Mouse (Mus musculus) intestine, embryonic 16.5 days (tissue): ENCODE measurements around the gene Aldh1a1. TPM values are rescaled to one million over a fixed set of nuclear protein-coding genes. Genes with fewer than 3 reads are reported as not detected.

ENCODE experiments used
- ATAC-seq: fragments of 200-750 bp; cut with Nextera tagmentation; 2 replicates; pipeline ENCODE4 v1.8.0; 2017; ENCODE audit warnings: moderate TSS enrichment, moderate library complexity
- H3K27ac ChIP-seq: fragments of 300-500 bp; sonication (generic); 2 replicates; pipeline ENCODE4 v1.5.1; 2014; ENCODE audit warnings: mild to moderate bottlenecking, low read length
- H3K27me3 ChIP-seq: fragments of 300-500 bp; sonication (generic); replicated peaks from 2 replicates; pipeline ENCODE4 v1.6.1; 2014; ENCODE audit warnings: low read length, control low read depth, mixed read lengths; ENCODE audit not compliant: control insufficient read depth, insufficient read depth
- H3K36me3 ChIP-seq: fragments of 300-500 bp; sonication (generic); 2 replicates; pipeline ENCODE4 v1.6.1; 2014; ENCODE audit warnings: low read length, control low read depth; ENCODE audit not compliant: control insufficient read depth, insufficient read depth
- H3K4me1 ChIP-seq: fragments of 300-500 bp; sonication (generic); 2 replicates; pipeline ENCODE4 v1.6.1; 2014; ENCODE audit warnings: low read length, control low read depth, mixed read lengths; ENCODE audit not compliant: control insufficient read depth, insufficient read depth
- H3K4me2 ChIP-seq: fragments of 300-500 bp; sonication (generic); 2 replicates; pipeline ENCODE4 v1.6.1; 2014; ENCODE audit warnings: low read depth, low read length, control low read depth
- H3K4me3 ChIP-seq: fragments of 300-500 bp; sonication (generic); 2 replicates; pipeline ENCODE4 v1.5.1; 2014; ENCODE audit warnings: mild to moderate bottlenecking, low read length
- H3K9ac ChIP-seq: fragments of 300-500 bp; sonication (generic); 2 replicates; pipeline ENCODE4 v1.6.1; 2014; ENCODE audit warnings: low read depth, low read length
- H3K9me3 ChIP-seq: fragments of 300-500 bp; sonication (generic); 2 replicates; pipeline ENCODE4 v1.6.1; 2016; ENCODE audit warnings: low read length, control low read depth; ENCODE audit not compliant: control insufficient read depth
- WGBS: fragments of 180-500 bp; shearing (Covaris S2); extraction: QIAGEN DNeasy Blood & Tissue Kit; methylation state at CpG from one replicate; pipeline ENCODE4 v1.1.7; 2014; 5-methylcytosine and 5-hydroxymethylcytosine counted together
- polyA plus RNA-seq: library from polyadenylated mRNA; unstranded; fragments of >200 nt; fragmentation: Nextera tagmentation; extraction: Ambion mirVana; gene quantifications from 2 replicates; pipeline ENCODE4 v1.2.1, GENCODE M21; 2015

Gene Aldh1a1
- polyA plus RNA-seq, 1 experiment from 2014 or later: 90.5 TPM

DNA sequence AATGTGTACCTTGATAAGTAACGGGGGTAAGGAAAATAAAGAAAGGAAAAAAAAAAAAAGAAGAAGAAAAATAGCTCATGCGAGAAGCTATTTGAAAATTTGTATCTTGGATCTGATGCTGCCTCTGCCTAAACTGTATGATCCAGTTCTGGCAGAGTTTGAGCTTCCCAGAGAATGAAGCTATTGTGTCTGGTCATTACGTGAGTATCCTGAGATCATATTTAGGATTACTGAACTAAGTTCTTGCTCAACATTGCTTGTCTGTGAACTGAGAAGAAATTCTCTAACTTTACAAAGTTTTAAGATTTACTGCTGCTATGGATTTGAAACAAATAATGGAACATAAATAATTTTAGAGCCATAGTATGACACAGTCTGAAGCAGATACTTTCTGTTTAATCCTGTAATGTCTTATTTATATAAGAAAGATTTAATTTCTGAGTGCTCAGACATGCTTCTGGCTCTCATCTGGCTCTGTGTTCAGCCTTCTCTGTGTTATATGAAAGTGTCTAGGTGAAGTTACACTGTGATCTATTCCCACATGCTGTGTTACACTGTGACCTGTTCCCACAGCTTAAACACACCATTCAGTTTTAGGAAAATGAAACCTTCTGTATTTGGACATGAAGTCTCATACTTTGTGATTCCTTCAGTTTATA is 185.3 kb downstream of the Aldh1a1 start:
- H3K9ac ChIP-seq: no peak overlapping the region
- no peaks in the 10 kb centered on the region for H3K27me3 ChIP-seq
- H3K4me2 ChIP-seq: no peak overlapping the region
- H3K27ac ChIP-seq: no peak overlapping the region
- no peaks in the 10 kb centered on the region for H3K36me3 ChIP-seq
- WGBS: 58% methylated on average over 3 of the region's 3 CpGs
- no peaks in the 10 kb centered on the region for H3K9me3 ChIP-seq
- H3K4me3 ChIP-seq: no peak overlapping the region
- H3K4me1 ChIP-seq: no peaks in the 10 kb centered on the region
- peak; percentile 60 for ATAC-seq

Other genes with a start within 250 kb of the Aldh1a1 start
- gene Anxa1, start 101.8 kb upstream of the Aldh1a1 start, polyA plus RNA-seq: 52.2 and 59.5 TPM in 2 replicates
- 16.7 and 17.0 TPM in 2 replicates for gene Aldh1a7, start 234.8 kb downstream of the Aldh1a1 start, polyA plus RNA-seq